Mouse (Mus musculus) CH12.LX (cell line): ENCODE data around the gene Ofcc1. TPM values are rescaled to one million over a fixed set of nuclear protein-coding genes. Genes with fewer than 3 reads are reported as not detected.

ENCODE experiments used
- DNase-seq: peaks from one replicate; pipeline ENCODE4 v3.0.0-alpha.2; 2013; ENCODE audit errors: extremely low read depth
- H3K27ac ChIP-seq: 2 replicates; pipeline ENCODE4 v1.5.1; 2012; ENCODE audit warnings: low read depth, mild to moderate bottlenecking, control low read depth, moderate library complexity; ENCODE audit not compliant: insufficient read depth
- H3K27me3 ChIP-seq: replicated peaks from 2 replicates; pipeline ENCODE3; 2012; ENCODE audit warnings: inconsistent platforms
- H3K36me3 ChIP-seq, 2 experiments: replicated peaks in 1 of 2; 2 replicates each; pipeline versions ENCODE3 to v1.6.1; 2012; ENCODE audit warnings: inconsistent platforms in 1 of 2, low read length in 1 of 2, mild to moderate bottlenecking in 1 of 2, mixed read lengths in 1 of 2, moderate library complexity in 1 of 2; ENCODE audit not compliant: control insufficient read depth in 1 of 2, insufficient read depth in 1 of 2
- H3K4me1 ChIP-seq, 2 experiments: 2 replicates each; pipeline ENCODE4 v1.6.1; 2012; ENCODE audit warnings: inconsistent platforms in 1 of 2, moderate library complexity in 1 of 2; ENCODE audit not compliant: insufficient read depth in 2 of 2, control insufficient read depth in 1 of 2
- H3K4me2 ChIP-seq: 2 replicates; pipeline ENCODE4 v1.6.1; 2012; ENCODE audit warnings: low read depth, mild to moderate bottlenecking, control low read depth; ENCODE audit not compliant: poor library complexity, insufficient read depth, severe bottlenecking
- H3K4me3 ChIP-seq, 3 experiments: fragments of 150-350 bp in 1 of 3; sonication (generic) in 1 of 3; replicated peaks in 1 of 3; 2 replicates each; pipeline versions ENCODE3 to v1.5.1; 2011 to 2012; ENCODE audit warnings: low read depth in 2 of 3, low read length in 2 of 3, mild to moderate bottlenecking in 2 of 3, moderate library complexity in 2 of 3, control low read depth in 1 of 3, improper control_type of control experiment in 1 of 3, inconsistent platforms in 1 of 3, mixed read lengths in 1 of 3; ENCODE audit not compliant: poor library complexity in 1 of 3
- H3K79me2 ChIP-seq: replicated peaks from 2 replicates; pipeline ENCODE4 v1.6.1; 2012; ENCODE audit warnings: mild to moderate bottlenecking, moderate library complexity; ENCODE audit not compliant: control insufficient read depth, poor library complexity, insufficient read depth, severe bottlenecking; ENCODE audit errors: extremely low read depth
- H3K9ac ChIP-seq: 2 replicates; pipeline ENCODE4 v1.6.1; 2012; ENCODE audit warnings: low read depth, mild to moderate bottlenecking, control low read depth, moderate library complexity; ENCODE audit not compliant: insufficient read depth
- H3K9me3 ChIP-seq: replicated peaks from 2 replicates; pipeline ENCODE3; 2012; ENCODE audit warnings: low read length, inconsistent platforms, mixed read lengths
- BHLHE40 ChIP-seq: IDR thresholded peaks from 2 replicates; pipeline ENCODE4 v1.6.1; 2011; ENCODE audit warnings: mild to moderate bottlenecking, low read depth, low read length, improper control_type of control experiment
- CHD1 ChIP-seq: IDR thresholded peaks from 2 replicates; pipeline ENCODE4 v1.6.1; 2012; ENCODE audit warnings: low read depth, low read length, improper control_type of control experiment, inconsistent platforms
- CTCF ChIP-seq, 2 experiments: IDR thresholded peaks in 1 of 2; conservative IDR thresholded peaks in 1 of 2; 2 replicates each; pipeline ENCODE4 v1.5.1; 2011 to 2012; ENCODE audit warnings: low read depth in 2 of 2, low read length in 2 of 2, improper control_type of control experiment in 1 of 2, inconsistent platforms in 1 of 2, mild to moderate bottlenecking in 1 of 2, moderate library complexity in 1 of 2
- HCFC1 ChIP-seq: IDR thresholded peaks from 2 replicates; pipeline ENCODE4 v1.6.1; 2012; ENCODE audit warnings: low read depth, mild to moderate bottlenecking, inconsistent platforms, low read length, improper control_type of control experiment
- IRF4 ChIP-seq: IDR thresholded peaks from 2 replicates; pipeline ENCODE4 v1.6.1; 2014; ENCODE audit warnings: low read depth, mild to moderate bottlenecking, inconsistent platforms, low read length, improper control_type of control experiment
- MEF2A ChIP-seq: IDR thresholded peaks from 2 replicates; pipeline ENCODE4 v1.6.1; 2014; ENCODE audit warnings: low read depth, mild to moderate bottlenecking, inconsistent platforms, low read length, improper control_type of control experiment, borderline replicate concordance
- NRF1 ChIP-seq: IDR thresholded peaks from 2 replicates; pipeline ENCODE4 v1.6.1; 2014; ENCODE audit warnings: low read depth, mild to moderate bottlenecking, inconsistent platforms, low read length, improper control_type of control experiment, moderate library complexity
- PAX5 ChIP-seq: IDR thresholded peaks from 2 replicates; pipeline ENCODE4 v1.6.1; 2012; ENCODE audit warnings: low read length, inconsistent platforms, mixed read lengths
- RAD21 ChIP-seq: IDR thresholded peaks from 2 replicates; pipeline ENCODE4 v1.6.1; 2011; ENCODE audit warnings: low read depth, mild to moderate bottlenecking, low read length, improper control_type of control experiment, moderate library complexity
- RCOR1 ChIP-seq: conservative IDR thresholded peaks from 2 replicates; pipeline ENCODE4 v1.6.1; 2012; ENCODE audit warnings: low read depth, mild to moderate bottlenecking, inconsistent platforms, low read length, improper control_type of control experiment
- SMC3 ChIP-seq: IDR thresholded peaks from 2 replicates; pipeline ENCODE4 v1.6.1; 2011; ENCODE audit warnings: low read depth, low read length, improper control_type of control experiment
- UBTF ChIP-seq: IDR thresholded peaks from 2 replicates; pipeline ENCODE4 v1.6.1; 2012; ENCODE audit warnings: low read depth, mild to moderate bottlenecking, inconsistent platforms, low read length, improper control_type of control experiment, moderate library complexity
- dilution Hi-C: fragments of 300-500 bp; cut with MboI; formaldehyde crosslinking; loops from 2 replicates; pipeline ENCODE4 v1.14.3; 2020; ENCODE audit warnings: low sequenced_read_pairs; ENCODE audit not compliant: extremely low pct_unique_long_range_greater_than_20kb, extremely low pct_ligation_motif_present
- in situ Hi-C: fragments of 300-500 bp; cut with MboI; formaldehyde crosslinking; loops from 3 replicates; pipeline ENCODE4 v1.14.3; 2019; ENCODE audit warnings: low sequenced_read_pairs, low pct_ligation_motif_present, low pct_unique_long_range_greater_than_20kb, mixed read lengths
- polyA plus RNA-seq: library from polyadenylated mRNA; unstranded; fragments of >175 nt; gene quantifications from 2 replicates; pipeline ENCODE4 v1.2.1, GENCODE M21; 2012; ENCODE audit warnings: low read depth; ENCODE audit not compliant: insufficient read length
- total RNA-seq, 2 experiments: library from RNA; depleted of rRNA; stranded (reverse); fragments of 300-350 nt in 1 of 2; fragments of >200 nt in 1 of 2; gene quantifications; 2 replicates each; pipeline ENCODE4 v1.2.3; 2012 to 2014

Ofcc1 gene
- total and polyA plus RNA-seq, 3 experiments = not detected

GRCm38 (mm10) chr13:40139906-40140305 lies 221.3 kb downstream of the Ofcc1 start:
- in situ Hi-C loops = no loop called here
- TF ChIP-seq PAX5 (no peak), UBTF (no peak)
- dilution Hi-C loops = no loop called here

GRCm38 (mm10) chr13:40136096-40136495 lies 225.2 kb downstream of the Ofcc1 start:
- TF ChIP-seq CHD1 (no peak), PAX5 (no peak)
- dilution Hi-C loops = no loop called here
- Histone ChIP-seq H3K79me2 (no peaks in the 10 kb centered on the region), H3K36me3 (no peaks in the 10 kb centered on the region), H3K27me3 (no peaks in the 10 kb centered on the region), H3K4me1 (0 out of 4 replicates have a peak, but pooled peaks cover 0 to 2% of the 10 kb centered on the region in 2 experiments), H3K4me2 (no peak overlapping the region), H3K9ac (no peak overlapping the region), H3K9me3 (no peaks in the 10 kb centered on the region), H3K27ac (no peak overlapping the region), H3K4me3 (no peak overlapping the region)
- DNase-seq = no peak
- in situ Hi-C loops = no loop called here

More at GRCm38 (mm10) chr13:40139906-40140305, 221.3 kb downstream of the Ofcc1 start:
- Histone ChIP-seq H3K4me3 (no peak overlapping the region), H3K9me3 (no peaks in the 10 kb centered on the region), H3K9ac (no peak overlapping the region), H3K4me2 (no peak overlapping the region), H3K27me3 (no peaks in the 10 kb centered on the region), H3K36me3 (no peaks in the 10 kb centered on the region), H3K4me1 (0 out of 4 replicates have a peak, but pooled peaks cover 0 to 2% of the 10 kb centered on the region in 2 experiments), H3K27ac (no peak overlapping the region), H3K79me2 (no peaks in the 10 kb centered on the region)
- no peak for DNase-seq

GRCm38 (mm10) chr13:40135670-40136069 lies 225.6 kb downstream of the Ofcc1 start:
- Histone ChIP-seq H3K9ac (no peak overlapping the region), H3K36me3 (no peaks in the 10 kb centered on the region), H3K4me1 (0 out of 4 replicates have a peak, but pooled peaks cover 0 to 2% of the 10 kb centered on the region in 2 experiments), H3K79me2 (no peaks in the 10 kb centered on the region), H3K4me2 (no peak overlapping the region), H3K27me3 (no peaks in the 10 kb centered on the region), H3K4me3 (no peak overlapping the region), H3K9me3 (no peaks in the 10 kb centered on the region), H3K27ac (no peak overlapping the region)
- dilution Hi-C loops (no loop called here), in situ Hi-C loops (no loop called here)
- no peak for DNase-seq
- TF ChIP-seq MEF2A (no peak), HCFC1 (no peak), SMC3 (no peak), IRF4 (no peak), RCOR1 (no peak), NRF1 (no peak), CTCF (conservative IDR thresholded peaks at IDR 0.05 in 1 of 2, IDR thresholded peaks at IDR 0.05 in 1 of 2; ENCODE audit: low read depth in 2 of 2, low read length in 2 of 2) (no peak), RAD21 (no peak), BHLHE40 (no peak)
